In the genomic region with DNA sequence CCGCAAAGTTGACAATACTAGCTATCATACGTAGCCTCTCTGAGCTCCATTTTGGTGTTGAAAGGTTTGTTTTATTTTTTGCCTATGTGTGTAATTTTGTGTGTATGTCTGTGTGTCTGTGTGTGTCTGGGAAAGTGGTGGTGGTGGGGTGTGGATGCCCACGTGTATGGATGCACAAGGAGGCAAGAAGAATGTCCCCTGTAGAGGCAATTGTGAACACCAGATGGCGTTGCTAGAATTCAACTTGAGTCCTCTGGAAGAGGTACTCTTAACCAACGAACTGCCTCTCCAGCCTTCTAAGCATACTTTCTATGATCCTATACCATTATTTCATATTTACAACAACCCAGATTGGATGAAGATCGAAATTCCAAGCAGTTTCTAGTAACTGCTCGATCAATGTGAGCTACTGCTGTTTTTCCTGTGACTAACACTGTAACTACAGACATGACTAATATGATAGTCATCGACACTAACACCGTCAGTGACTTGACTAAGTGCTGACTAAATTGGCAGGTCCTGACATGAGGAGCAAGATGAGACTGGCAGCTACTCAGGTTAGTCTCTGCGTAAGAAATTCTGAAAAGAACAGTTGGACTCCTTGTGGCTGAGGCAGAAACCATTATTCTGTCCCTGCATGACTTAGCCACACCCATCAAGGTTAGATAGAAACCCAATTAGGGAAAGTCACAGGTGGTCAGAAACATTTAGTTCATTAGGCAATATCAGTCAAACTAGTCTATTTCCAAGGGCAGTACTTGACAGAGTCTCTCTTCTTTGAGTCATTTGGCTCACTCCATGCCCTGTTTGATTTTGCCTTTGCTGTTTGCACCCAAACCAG, we compare ENCODE assay signal across 13 mouse cellular contexts. TPM values are rescaled to one million over a fixed set of nuclear protein-coding genes. Genes with fewer than 3 reads are reported as not detected.
DNase-seq lines count a peak whose midpoint lies in the region; ATAC-seq and TF ChIP-seq lines count a peak whose summit lies in the region.
"Had no signal": no experiment of that assay in that cellular context is flagged by ENCODE, and none has a peak within 500 bp of the region (broad histone marks: within the 10 kb centered on the region; RNA-seq: fewer than 3 reads in every experiment).

No protein-coding gene starts in this region.

- DNase-seq in cerebellum, adult 9-10 months, result peak; percentile 41
- DNase-seq in cerebellum, adult 8-10 months, result no peak
- no peak for DNase-seq in layer of hippocampus, adult 2 months (ENCODE audit: low spot score in 2 of 2)
- DNase-seq in layer of hippocampus, adult 9-11 months, result no peak
- DNase-seq in T-cell, adult 2 months (ENCODE audit: low spot score), result no peak
- DNase-seq: left cerebral cortex, postnatal 4 days; right cerebral cortex, adult 18-20 months had no signal

- no peak overlapping the region for H3K4me3 ChIP-seq in layer of hippocampus, adult 2 months
- H3K4me3 ChIP-seq in forebrain, embryonic 16.5 days (replicated peaks; ENCODE audit: low read length), result no peak overlapping the region

- H3K27ac ChIP-seq in layer of hippocampus, adult 2 months, result no peak overlapping the region
- H3K27ac ChIP-seq in forebrain, embryonic 16.5 days (ENCODE audit: low read length), result no peak overlapping the region
- H3K27ac ChIP-seq: hindbrain, embryonic 14.5 days had no signal

- H3K9me3 ChIP-seq in forebrain, embryonic 16.5 days (ENCODE audit: control insufficient read depth, low read length), result no peaks in the 10 kb centered on the region

- H3K9ac ChIP-seq in forebrain, embryonic 16.5 days (replicated peaks; ENCODE audit: low read depth, low read length), result no peak overlapping the region
- H3K9ac ChIP-seq: hindbrain, embryonic 14.5 days had no signal

- no peaks in the 10 kb centered on the region for H3K27me3 ChIP-seq in forebrain, embryonic 16.5 days (replicated peaks; ENCODE audit: control insufficient read depth, insufficient read depth, low read length)

- WGBS in forebrain, embryonic 16.5 days, result 69% methylated on average over 10 of the region's 10 CpGs

- H3K4me1 ChIP-seq in forebrain, embryonic 16.5 days (replicated peaks; ENCODE audit: control insufficient read depth, insufficient read depth, low read length), result peaks cover 4% of the 10 kb centered on the region; the same call in 1 of the 2 replicates

- ATAC-seq in CD4-positive, CD25-positive, alpha-beta regulatory T cell, adult 4 months, result peak; percentile 76
- ATAC-seq in inflammation-experienced regulatory T-cells, adult 6 months, result peak; percentile 42
- ATAC-seq in forebrain, embryonic 16.5 days, result no peak

- H3K36me3 ChIP-seq in forebrain, embryonic 16.5 days (ENCODE audit: control insufficient read depth, insufficient read depth), result no peaks in the 10 kb centered on the region

- peak; percentile 68 for TF ChIP-seq CTCF in layer of hippocampus, adult 2 months (conservative IDR thresholded peaks at IDR 0.05)

- no peak overlapping the region for H3K4me2 ChIP-seq in forebrain, embryonic 16.5 days (ENCODE audit: low read length)
- H3K4me2 ChIP-seq: hindbrain, embryonic 14.5 days; midbrain, embryonic 11.5 days had no signal

RNA-seq across cellular contexts. Expression of gene Has1, which starts 9.6 kb away (rescaled TPM):
- total RNA-seq in layer of hippocampus, adult 2 months (2021), result under 1 TPM; 0.25 to 0.56 TPM
- not detected for polyA plus RNA-seq in CD4-positive, CD25-positive, alpha-beta regulatory T cell, adult 4 months (2017; shearing (Covaris generic))
- polyA plus RNA-seq in inflammation-experienced regulatory T-cells, adult 6 months (2017; shearing (Covaris generic)), result under 1 TPM in 1 of 3 experiments, not detected in 2; 0.12 TPM
- 0.32 and 0.92 TPM in 2 replicates for polyA plus RNA-seq in forebrain, embryonic 16.5 days (2015; fragmentation: Nextera tagmentation; extraction: Ambion mirVana)

RNA-seq across cellular contexts. Expression of gene Spaca6, which starts 18.4 kb away (rescaled TPM):
- total RNA-seq in layer of hippocampus, adult 2 months (2021), result 100 to 1,000 TPM; 109 to 126 TPM
- polyA plus RNA-seq in CD4-positive, CD25-positive, alpha-beta regulatory T cell, adult 4 months (2017; shearing (Covaris generic)), result 1 to 10 TPM; 5.8 to 6.1 TPM
- 10 to 100 TPM in 2 of 3 experiments, 1 to 10 TPM in 1; 2.4 to 13.5 (median 12.6) TPM for polyA plus RNA-seq in inflammation-experienced regulatory T-cells, adult 6 months (2017; shearing (Covaris generic))
- polyA plus RNA-seq in forebrain, embryonic 16.5 days (2015; fragmentation: Nextera tagmentation; extraction: Ambion mirVana), result 19.0 and 30.7 TPM in 2 replicates

RNA-seq across cellular contexts. Expression of gene Fpr1, which starts 38.3 kb away (rescaled TPM):
- total RNA-seq in layer of hippocampus, adult 2 months (2021), result not detected
- polyA plus RNA-seq in CD4-positive, CD25-positive, alpha-beta regulatory T cell, adult 4 months (2017; shearing (Covaris generic)), result not detected
- polyA plus RNA-seq in inflammation-experienced regulatory T-cells, adult 6 months (2017; shearing (Covaris generic)), result under 1 TPM in 1 of 3 experiments, not detected in 2; 0.72 TPM
- polyA plus RNA-seq in forebrain, embryonic 16.5 days (2015; fragmentation: Nextera tagmentation; extraction: Ambion mirVana), result not detected in 2 replicates
- polyA plus RNA-seq: frontal cortex, adult 2 months; hindbrain, embryonic 14.5 days; midbrain, embryonic 11.5 days had no signal

RNA-seq across cellular contexts. Expression of gene Fpr2, which starts 42.2 kb away (rescaled TPM):
- total RNA-seq in layer of hippocampus, adult 2 months (2021), result not detected
- polyA plus RNA-seq in CD4-positive, CD25-positive, alpha-beta regulatory T cell, adult 4 months (2017; shearing (Covaris generic)), result under 1 TPM in 1 of 2 experiments, not detected in 1; 0.62 TPM
- polyA plus RNA-seq in inflammation-experienced regulatory T-cells, adult 6 months (2017; shearing (Covaris generic)), result under 1 TPM in 2 of 3 experiments, not detected in 1; 0.34 to 0.64 TPM
- polyA plus RNA-seq in forebrain, embryonic 16.5 days (2015; fragmentation: Nextera tagmentation; extraction: Ambion mirVana), result not detected in 2 replicates
- polyA plus RNA-seq: midbrain, embryonic 11.5 days had no signal

RNA-seq across cellular contexts. Expression of gene Fpr3, which starts 42.2 kb away (rescaled TPM):
- total RNA-seq in layer of hippocampus, adult 2 months (2021), result not detected
- not detected for polyA plus RNA-seq in CD4-positive, CD25-positive, alpha-beta regulatory T cell, adult 4 months (2017; shearing (Covaris generic))
- not detected for polyA plus RNA-seq in inflammation-experienced regulatory T-cells, adult 6 months (2017; shearing (Covaris generic))
- polyA plus RNA-seq in forebrain, embryonic 16.5 days (2015; fragmentation: Nextera tagmentation; extraction: Ambion mirVana), result not detected in 2 replicates
- total RNA-seq: left cerebral cortex, postnatal 4 days had no signal
- polyA plus RNA-seq: frontal cortex, adult 2 months; hindbrain, embryonic 14.5 days; midbrain, embryonic 11.5 days had no signal
